Mouse (Mus musculus) MEL (cell line): Measurements from ENCODE around the gene Prl4a1. TPM values are rescaled to one million over a fixed set of nuclear protein-coding genes. Genes with fewer than 3 reads are reported as not detected.
"Not testable (repeated sequence)": the region's sequence is repeated elsewhere in the genome, so short reads cannot be mapped to it uniquely, and the experiment has no call there.

Source experiments
- DNase-seq: peaks from one replicate; pipeline ENCODE4 v3.0.0; 2011; ENCODE audit warnings: low read depth, low spot score
- H3K27ac ChIP-seq: 2 replicates; pipeline ENCODE4 v1.5.1; 2012; ENCODE audit warnings: low read depth, mild to moderate bottlenecking, control low read depth, low read length, moderate library complexity; ENCODE audit not compliant: control insufficient read depth
- H3K27me3 ChIP-seq, 2 experiments: fragments of 150-350 bp in 1 of 2; sonication (generic) in 1 of 2; 2 replicates each; pipeline ENCODE4 v1.6.1; 2012; ENCODE audit warnings: low read length in 2 of 2, mild to moderate bottlenecking in 2 of 2, improper control_type of control experiment in 1 of 2, moderate library complexity in 1 of 2; ENCODE audit not compliant: insufficient read depth in 2 of 2, control insufficient read depth in 1 of 2
- H3K36me3 ChIP-seq, 2 experiments: 2 replicates each; pipeline ENCODE4 v1.6.1; 2012 to 2014; ENCODE audit warnings: low read length in 2 of 2, improper control_type of control experiment in 1 of 2, inconsistent platforms in 1 of 2, mild to moderate bottlenecking in 1 of 2; ENCODE audit not compliant: insufficient read depth in 2 of 2, control insufficient read depth in 1 of 2
- H3K4me1 ChIP-seq, 2 experiments: fragments of 150-350 bp in 1 of 2; sonication (generic) in 1 of 2; 2 replicates each; pipeline ENCODE4 v1.6.1; 2012; ENCODE audit warnings: low read length in 2 of 2, improper control_type of control experiment in 1 of 2, mild to moderate bottlenecking in 1 of 2; ENCODE audit not compliant: insufficient read depth in 2 of 2, control insufficient read depth in 1 of 2
- H3K4me3 ChIP-seq, 2 experiments: fragments of 150-350 bp in 1 of 2; sonication (generic) in 1 of 2; 2 replicates each; pipeline ENCODE4 v1.5.1; 2012; ENCODE audit warnings: low read depth in 2 of 2, low read length in 2 of 2, mild to moderate bottlenecking in 2 of 2, moderate library complexity in 2 of 2, control low read depth in 1 of 2, improper control_type of control experiment in 1 of 2; ENCODE audit not compliant: control insufficient read depth in 1 of 2, insufficient read depth in 1 of 2
- H3K79me2 ChIP-seq: 2 replicates; pipeline ENCODE4 v1.6.1; 2012; ENCODE audit warnings: mild to moderate bottlenecking, low read length, moderate library complexity; ENCODE audit not compliant: control insufficient read depth, poor library complexity, insufficient read depth
- H3K9ac ChIP-seq: 2 replicates; pipeline ENCODE4 v1.6.1; 2012; ENCODE audit warnings: low read depth, mild to moderate bottlenecking, control low read depth, low read length, moderate library complexity; ENCODE audit not compliant: control insufficient read depth, poor library complexity, severe bottlenecking
- H3K9me3 ChIP-seq: fragments of 150-350 bp; sonication (generic); replicated peaks from 2 replicates; pipeline ENCODE4 v1.6.1; 2012; ENCODE audit warnings: mild to moderate bottlenecking, low read length, improper control_type of control experiment, moderate library complexity; ENCODE audit not compliant: insufficient read depth
- CHD2 ChIP-seq: IDR thresholded peaks from 2 replicates; pipeline ENCODE4 v1.6.1; 2011; ENCODE audit warnings: low read length, improper control_type of control experiment
- CTCF ChIP-seq, 3 experiments: IDR thresholded peaks in 2 of 3; conservative IDR thresholded peaks in 1 of 3; 2 replicates each; pipeline ENCODE4 v1.5.1; 2011 to 2012; ENCODE audit warnings: low read length in 3 of 3, low read depth in 2 of 3, mild to moderate bottlenecking in 2 of 3, improper control_type of control experiment in 1 of 3, inconsistent platforms in 1 of 3, mixed read lengths in 1 of 3, moderate library complexity in 1 of 3; ENCODE audit not compliant: control insufficient read depth in 1 of 3, insufficient read depth in 1 of 3, poor library complexity in 1 of 3, severe bottlenecking in 1 of 3
- EP300 ChIP-seq, 2 experiments: IDR thresholded peaks; 2 replicates each; pipeline ENCODE4 v1.6.1; 2011; ENCODE audit warnings: improper control_type of control experiment in 2 of 2, low read length in 2 of 2, low read depth in 1 of 2, mild to moderate bottlenecking in 1 of 2
- GABPA ChIP-seq: IDR thresholded peaks from 2 replicates; pipeline ENCODE4 v1.6.1; 2012; ENCODE audit warnings: low read depth, mild to moderate bottlenecking, inconsistent platforms, low read length, improper control_type of control experiment, moderate library complexity
- GATA1 ChIP-seq: IDR thresholded peaks from 2 replicates; pipeline ENCODE4 v1.6.1; 2011; ENCODE audit warnings: low read depth, low read length, improper control_type of control experiment
- KAT2A ChIP-seq: conservative IDR thresholded peaks from 2 replicates; pipeline ENCODE4 v1.6.1; 2012; ENCODE audit warnings: low read depth, low read length, improper control_type of control experiment, inconsistent platforms
- MAFK ChIP-seq: IDR thresholded peaks from 2 replicates; pipeline ENCODE4 v1.6.1; 2011; ENCODE audit warnings: low read depth, mild to moderate bottlenecking, low read length, improper control_type of control experiment, borderline replicate concordance
- MAZ ChIP-seq: IDR thresholded peaks from 2 replicates; pipeline ENCODE4 v1.6.1; 2012; ENCODE audit warnings: low read depth, mild to moderate bottlenecking, inconsistent platforms, low read length, improper control_type of control experiment
- MXI1 ChIP-seq: IDR thresholded peaks from 2 replicates; pipeline ENCODE4 v1.6.1; 2011; ENCODE audit warnings: mild to moderate bottlenecking, low read depth, low read length, improper control_type of control experiment
- MYC ChIP-seq: IDR thresholded peaks from 2 replicates; pipeline ENCODE4 v1.6.1; 2011; ENCODE audit warnings: low read depth, mild to moderate bottlenecking, low read length, improper control_type of control experiment, moderate library complexity
- POLR2A ChIP-seq, 2 experiments: IDR thresholded peaks; 2 replicates each; pipeline ENCODE4 v1.6.1; 2011 to 2012; ENCODE audit warnings: low read length in 2 of 2, mild to moderate bottlenecking in 2 of 2, control low read depth in 1 of 2, improper control_type of control experiment in 1 of 2, low read depth in 1 of 2, moderate library complexity in 1 of 2; ENCODE audit not compliant: control insufficient read depth in 1 of 2, insufficient read depth in 1 of 2, poor library complexity in 1 of 2
- POLR2AphosphoS2 ChIP-seq: IDR thresholded peaks from 2 replicates; pipeline ENCODE4 v1.6.1; 2011; ENCODE audit warnings: low read length, improper control_type of control experiment
- POLR2AphosphoS5 ChIP-seq: IDR thresholded peaks from 2 replicates; pipeline ENCODE4 v1.6.1; 2012; ENCODE audit warnings: low read depth, borderline replicate concordance, mild to moderate bottlenecking, inconsistent platforms, low read length, moderate library complexity, mixed read lengths
- RCOR1 ChIP-seq: IDR thresholded peaks from 2 replicates; pipeline ENCODE4 v1.6.1; 2012; ENCODE audit warnings: low read depth, mild to moderate bottlenecking, inconsistent platforms, low read length, improper control_type of control experiment
- SIN3A ChIP-seq: IDR thresholded peaks from 2 replicates; pipeline ENCODE4 v1.6.1; 2012; ENCODE audit warnings: low read length, improper control_type of control experiment, inconsistent platforms
- SMC3 ChIP-seq: IDR thresholded peaks from 2 replicates; pipeline ENCODE4 v1.6.1; 2011; ENCODE audit warnings: low read depth, low read length, improper control_type of control experiment
- TAL1 ChIP-seq: IDR thresholded peaks from 2 replicates; pipeline ENCODE4 v1.6.1; 2012; ENCODE audit warnings: mild to moderate bottlenecking, inconsistent platforms, low read length, moderate library complexity, mixed read lengths
- UBTF ChIP-seq: IDR thresholded peaks from 2 replicates; pipeline ENCODE4 v1.6.1; 2012; ENCODE audit warnings: low read depth, mild to moderate bottlenecking, inconsistent platforms, low read length, improper control_type of control experiment, moderate library complexity, borderline replicate concordance; ENCODE audit not compliant: insufficient read depth
- USF2 ChIP-seq, 2 experiments: IDR thresholded peaks; 2 replicates each; pipeline ENCODE4 v1.6.1; 2011 to 2012; ENCODE audit warnings: improper control_type of control experiment in 2 of 2, low read length in 2 of 2, borderline replicate concordance in 1 of 2, inconsistent platforms in 1 of 2, low read depth in 1 of 2, mild to moderate bottlenecking in 1 of 2; ENCODE audit not compliant: insufficient read depth in 1 of 2
- ZMIZ1 ChIP-seq: IDR thresholded peaks from 2 replicates; pipeline ENCODE4 v1.6.1; 2012; ENCODE audit warnings: low read depth, mild to moderate bottlenecking, inconsistent platforms, low read length, improper control_type of control experiment, moderate library complexity
- ZNF384 ChIP-seq: IDR thresholded peaks from 2 replicates; pipeline ENCODE4 v1.6.1; 2012; ENCODE audit warnings: low read depth, mild to moderate bottlenecking, inconsistent platforms, low read length, improper control_type of control experiment
- polyA plus RNA-seq, 2 experiments: library from polyadenylated mRNA; stranded (reverse) in 1 of 2; unstranded in 1 of 2; fragments of >175 nt in 1 of 2; fragments of >200 nt in 1 of 2; gene quantifications; 2 replicates each; pipeline versions ENCODE4 v1.2.1 to v1.2.4; 2012; ENCODE audit warnings: low replicate concordance in 2 of 2, low read depth in 1 of 2; ENCODE audit not compliant: insufficient read length in 2 of 2, insufficient read depth in 1 of 2, missing spikeins in 1 of 2
- total RNA-seq: library from RNA; depleted of rRNA; stranded (reverse); fragments of 300-350 nt; gene quantifications from 2 replicates; pipeline ENCODE4 v1.2.3, GENCODE M21; 2012; rRNA removed

Prl4a1 gene
- not detected in 2 replicates for total RNA-seq
- polyA plus RNA-seq: not detected

GRCm38 (mm10) chr13:28015912-28016311 lies at the start of gene Prl4a1:
Prl4a1 (plus strand) TSS chr13:28016212.
- Histone ChIP-seq H3K27ac (no peak within 1 kb of the TSS), H3K36me3 (no peaks in the 10 kb centered on the region), H3K4me3 (no peak within 1 kb of the TSS), H3K9me3 (no peaks in the 10 kb centered on the region), H3K4me1 (no peaks in the 10 kb centered on the region), H3K9ac (no peak within 1 kb of the TSS), H3K79me2 (no peaks in the 10 kb centered on the region), H3K27me3 (no peaks in the 10 kb centered on the region)
- TF ChIP-seq ZMIZ1 (no peak), MAZ (no peak), CHD2 (no peak), POLR2AphosphoS2 (no peak), ZNF384 (no peak), UBTF (no peak), RCOR1 (no peak), GABPA (no peak)
- no peak for DNase-seq

- no peak overlapping the region for H3K9ac ChIP-seq
- H3K4me1 ChIP-seq: no peaks in the 10 kb centered on the region
- no peak for DNase-seq
- H3K79me2 ChIP-seq: no peaks in the 10 kb centered on the region
- H3K27ac ChIP-seq: no peak overlapping the region
- H3K9me3 ChIP-seq: no peaks in the 10 kb centered on the region
- H3K36me3 ChIP-seq: no peaks in the 10 kb centered on the region
- H3K4me3 ChIP-seq: no peak overlapping the region
- H3K27me3 ChIP-seq: no peaks in the 10 kb centered on the region
- TF ChIP-seq CTCF (IDR thresholded peaks at IDR 0.05 in 2 of 3, conservative IDR thresholded peaks at IDR 0.05 in 1 of 3; ENCODE audit: control insufficient read depth in 1 of 3, insufficient read depth in 1 of 3, low read depth in 2 of 3, low read length in 3 of 3, poor library complexity in 1 of 3, severe bottlenecking in 1 of 3) (no peak), MXI1 (no peak), SMC3 (no peak), GABPA (no peak), USF2 (IDR thresholded peaks at IDR 0.05; ENCODE audit: borderline replicate concordance in 1 of 2, insufficient read depth in 1 of 2, low read depth in 1 of 2, low read length in 2 of 2) (no peak), MYC (no peak), EP300 (IDR thresholded peaks at IDR 0.05; ENCODE audit: low read depth in 1 of 2, low read length in 2 of 2) (no peak), KAT2A (no peak), MAFK (no peak), POLR2AphosphoS5 (no peak), TAL1 (no peak), SIN3A (no peak), POLR2A (IDR thresholded peaks at IDR 0.05; ENCODE audit: control insufficient read depth in 1 of 2, insufficient read depth in 1 of 2, low read depth in 1 of 2, low read length in 2 of 2, poor library complexity in 1 of 2) (no peak), ZMIZ1 (no peak), GATA1 (no peak), POLR2AphosphoS2 (no peak)
Observed at GRCm38 (mm10) chr13:27972931-27973330, 43.1 kb upstream of the Prl4a1 start.

GRCm38 (mm10) chr13:27974281-27974680 lies 41.7 kb upstream of the Prl4a1 start:
- H3K9ac ChIP-seq, H3K4me1 ChIP-seq, H3K27me3 ChIP-seq, H3K36me3 ChIP-seq, H3K27ac ChIP-seq, H3K9me3 ChIP-seq, DNase-seq, H3K4me3 ChIP-seq, H3K79me2 ChIP-seq: not testable (repeated sequence)
